Mouse (Mus musculus): ENCODE data around the gene Ergic2.
"Not testable (repeated sequence)": the region's sequence is repeated elsewhere in the genome, so short reads cannot be mapped to it uniquely, and the experiment has no call there.

Ergic2 gene

DNA sequence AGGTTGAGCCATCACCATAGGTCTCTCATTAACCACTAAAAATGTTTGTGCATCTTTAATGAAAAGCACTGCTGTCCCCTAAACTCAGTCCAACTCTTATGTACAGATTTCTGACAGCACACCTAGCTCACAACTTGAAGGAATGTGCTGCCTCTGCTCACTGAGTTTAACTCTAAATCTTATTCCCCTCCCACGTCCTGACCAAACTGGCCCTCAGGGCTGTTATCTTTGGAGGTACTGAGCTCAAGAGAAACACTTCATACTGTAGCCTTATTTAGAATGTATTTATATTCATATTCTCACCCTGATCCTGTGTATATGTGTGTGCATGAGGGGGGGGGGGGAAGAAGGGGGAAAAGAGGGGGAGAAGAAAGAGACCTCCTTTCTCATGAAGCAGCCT lies 4.7 kb downstream of the Ergic2 start:
- DNase-seq: no peak

DNA sequence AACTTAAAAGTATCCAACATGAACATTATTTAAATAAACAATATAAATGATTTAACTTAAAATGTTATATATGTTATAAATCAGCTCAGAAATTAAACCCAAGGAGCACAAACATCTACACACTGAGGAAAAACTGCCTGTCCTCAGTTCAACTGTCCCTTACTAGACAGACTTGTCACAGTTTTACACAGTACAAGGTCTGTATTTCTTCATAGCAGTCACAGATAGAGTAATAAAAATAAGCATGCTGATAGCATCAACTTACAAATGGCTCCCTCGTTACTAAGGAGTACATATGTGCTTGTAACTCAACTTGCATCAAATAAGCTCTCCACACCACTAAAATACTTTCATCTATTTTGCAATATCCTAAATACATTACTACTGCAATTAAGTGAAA lies 7.0 kb downstream of the Ergic2 start:
- no peak for DNase-seq

- DNase-seq: no peak
Measured at GRCm38 (mm10) chr6:148199729-148200128, 12.4 kb downstream of the Ergic2 start.

DNA sequence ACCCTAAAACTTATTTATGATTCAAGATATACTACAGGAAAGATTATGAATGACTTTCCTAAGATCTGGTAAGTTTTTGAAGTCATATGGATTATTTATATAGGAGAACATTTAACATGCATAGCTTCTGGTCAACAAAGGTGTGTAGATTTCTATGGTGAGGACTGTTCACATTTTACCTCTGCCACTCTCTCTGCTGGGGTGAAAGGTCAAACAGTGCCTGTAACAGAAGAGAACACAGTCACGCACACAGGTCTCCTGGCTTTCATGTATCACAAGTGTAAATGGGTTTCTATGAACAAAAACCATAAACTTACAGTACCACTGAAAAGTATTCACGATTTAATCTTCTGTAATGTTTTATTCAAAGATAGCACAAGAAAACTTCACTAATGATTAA lies 13.0 kb downstream of the Ergic2 start:
- DNase-seq: no peak

- no peak for DNase-seq
Measured at GRCm38 (mm10) chr6:148193972-148194701, 18.0 kb downstream of the Ergic2 start.

DNA sequence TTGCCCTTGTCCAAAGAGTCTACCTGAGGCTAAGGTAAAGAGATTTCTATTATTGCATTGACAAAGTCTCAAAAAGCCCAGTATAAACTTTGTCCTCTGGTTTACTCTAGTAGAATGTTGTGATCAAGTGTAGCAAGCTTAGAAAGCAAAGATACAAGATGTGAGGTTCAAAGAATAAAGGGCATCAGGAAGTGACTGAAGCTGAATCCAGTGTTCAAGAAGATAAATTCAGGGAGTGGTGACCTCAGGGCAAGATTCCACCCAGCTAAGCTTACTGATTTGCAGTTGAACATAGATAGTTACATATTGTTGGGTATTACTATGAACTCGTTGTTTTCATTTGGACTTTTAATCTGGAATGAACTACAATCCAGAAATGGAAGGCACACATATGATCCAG lies 26.5 kb downstream of the Ergic2 start:
- DNase-seq: no peak

DNA sequence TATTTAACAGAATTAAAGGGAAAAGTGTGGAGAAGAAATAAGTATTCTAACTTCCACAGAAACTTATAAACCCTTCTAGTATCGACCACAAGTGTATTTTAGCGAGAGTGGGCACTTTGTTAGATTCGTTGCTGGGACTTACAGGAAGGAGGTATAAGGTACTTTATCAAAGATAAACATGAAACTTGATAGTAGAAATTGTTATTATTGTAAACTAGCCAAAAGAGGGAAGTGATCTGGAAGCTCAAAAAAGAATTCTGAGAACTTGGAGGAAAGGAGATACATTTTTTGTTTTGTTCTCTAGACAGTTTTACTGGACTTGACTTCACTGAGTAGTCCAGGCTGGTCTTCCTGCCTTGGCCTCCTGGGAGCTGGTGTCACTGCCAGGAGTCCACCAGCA lies 39.3 kb downstream of the Ergic2 start:
- no peak for DNase-seq

- not testable (repeated sequence) for DNase-seq
Measured at GRCm38 (mm10) chr6:148152305-148152704, 59.9 kb downstream of the Ergic2 start.

- no peak for DNase-seq
Measured at GRCm38 (mm10) chr6:148142421-148142820, 69.8 kb downstream of the Ergic2 start.

GRCm38 (mm10) chr6:148141874-148142273 lies 70.3 kb downstream of the Ergic2 start:
- no peak for DNase-seq

- DNase-seq: no peak
Measured at GRCm38 (mm10) chr6:148139288-148139995, 72.7 kb downstream of the Ergic2 start.

DNA sequence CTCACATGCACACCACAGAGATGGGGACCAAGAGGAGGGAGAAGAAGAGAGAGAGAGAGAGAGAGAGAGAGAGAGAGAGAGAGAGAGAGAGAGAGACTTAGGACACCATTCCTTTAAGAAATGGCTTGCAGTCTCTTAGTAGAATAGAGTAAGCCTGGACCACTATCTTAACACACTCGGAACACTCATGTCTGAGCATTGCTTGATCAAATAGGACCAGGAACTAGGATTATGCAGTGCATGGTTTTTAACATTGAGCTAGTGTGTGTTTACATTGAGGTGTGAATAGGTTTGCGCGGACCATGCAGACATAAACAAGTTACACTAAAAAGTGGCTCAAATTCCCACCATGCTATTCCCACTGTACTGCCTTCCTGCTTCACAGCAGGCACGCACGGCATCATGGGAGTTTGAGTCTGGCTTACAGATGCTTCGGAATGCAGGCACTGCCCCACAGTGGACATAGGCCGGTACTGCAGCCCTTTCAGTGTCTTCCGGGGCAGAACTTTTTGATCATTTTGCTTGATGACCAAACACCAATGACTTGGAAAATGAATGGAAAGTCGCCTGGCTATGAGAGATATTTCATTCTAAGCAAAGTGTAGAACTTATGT lies 76.3 kb downstream of the Ergic2 start:
- peak; percentile 63 for DNase-seq

- DNase-seq: no peak
Measured at GRCm38 (mm10) chr6:148133536-148133935, 78.6 kb downstream of the Ergic2 start.

- DNase-seq: no peak
Measured at GRCm38 (mm10) chr6:148132314-148132713, 79.9 kb downstream of the Ergic2 start.

Measured in cerebellum, adult 8-10 months (tissue).